17 mouse cellular contexts compared by ENCODE assay signal in genomic region chr11:78347908-78348307, GRCm38 (mm10). TPM values are rescaled to one million over a fixed set of nuclear protein-coding genes. Genes with fewer than 3 reads are reported as not detected.
DNase-seq lines count a peak whose midpoint lies in the region; TF ChIP-seq lines count a peak whose summit lies in the region.
"Had no signal": no experiment of that assay in that cellular context is flagged by ENCODE, and none has a peak within 500 bp of the region (broad histone marks: within the 10 kb centered on the region; RNA-seq: fewer than 3 reads in every experiment).

No protein-coding gene starts in this region.

- H3K36me3 ChIP-seq in spleen, adult 2 months (ENCODE audit: control insufficient read depth, insufficient read depth, low read length): no peaks in the 10 kb centered on the region
- H3K36me3 ChIP-seq in splenic B cell, adult 2 months (ENCODE audit: control insufficient read depth, insufficient read depth, low read length, poor library complexity, severe bottlenecking): peaks cover 4% of the 10 kb centered on the region; the same call in 1 of the 2 replicates
- H3K36me3 ChIP-seq in thymus, adult 2 months (ENCODE audit: control insufficient read depth, insufficient read depth, low read length): no peaks in the 10 kb centered on the region

- 76% methylated on average over 9 of the region's 9 CpGs for WGBS in spleen, adult 2 months
- WGBS in bone marrow, adult 2 months: 46% methylated on average over 9 of the region's 9 CpGs
- 86% methylated on average over 9 of the region's 9 CpGs for WGBS in thymus, adult 2 months

- no peak overlapping the region for H3K4me3 ChIP-seq in spleen, adult 2 months (ENCODE audit: extremely low read depth, insufficient read depth, insufficient read length)
- peak overlapping the region; percentile 30 for H3K4me3 ChIP-seq in bone marrow, adult 2 months (replicated peaks; ENCODE audit: control insufficient read depth, low read depth, low read length)
- H3K4me3 ChIP-seq in thymus, adult 2 months (ENCODE audit: control insufficient read depth, insufficient read depth, low read length): no peak overlapping the region
- H3K4me3 ChIP-seq: erythroblast, embryonic 14.5 days; hindbrain, embryonic 15.5 days; lung, embryonic 15.5 days had no signal

- TF ChIP-seq CTCF in spleen, adult 2 months (IDR thresholded peaks at IDR 0.05; ENCODE audit: extremely low read depth, insufficient read depth, insufficient read length, insufficient replicate concordance): no peak
- TF ChIP-seq CTCF in bone marrow, adult 2 months (IDR thresholded peaks at IDR 0.05; ENCODE audit: control insufficient read depth, insufficient read depth, low read length): no peak
- no peak for TF ChIP-seq CTCF in thymus, adult 2 months (IDR thresholded peaks at IDR 0.05; ENCODE audit: borderline replicate concordance, control insufficient read depth, extremely low read depth, insufficient read depth, low read length, poor library complexity)

- H3K27ac ChIP-seq in spleen, adult 2 months (ENCODE audit: insufficient read depth, low read length): 0 out of 2 replicates have a peak overlapping the region, but pooled peaks have one; percentile 51
- H3K27ac ChIP-seq in bone marrow, adult 2 months (ENCODE audit: control insufficient read depth, insufficient read depth, low read depth, low read length, poor library complexity): peak overlapping the region; percentile 68
- no peak overlapping the region for H3K27ac ChIP-seq in thymus, adult 2 months (ENCODE audit: control insufficient read depth, insufficient read depth, low read length)
- H3K27ac ChIP-seq: hindbrain, embryonic 15.5 days; lung, embryonic 15.5 days had no signal

- peaks cover 53% of the 10 kb centered on the region for H3K4me1 ChIP-seq in spleen, adult 2 months (ENCODE audit: control insufficient read depth, insufficient read depth, insufficient read length)
- peaks cover 8% of the 10 kb centered on the region for H3K4me1 ChIP-seq in bone marrow, adult 2 months (ENCODE audit: control insufficient read depth, insufficient read depth, low read length)
- H3K4me1 ChIP-seq in thymus, adult 2 months (replicated peaks; ENCODE audit: control insufficient read depth, insufficient read depth, low read length): peaks cover 29% of the 10 kb centered on the region

- no peak for DNase-seq in spleen, adult 2 months (ENCODE audit: low read depth in 1 of 2, low spot score in 2 of 2)
- DNase-seq in spleen, postnatal 14 days (ENCODE audit: low spot score in 2 of 2): no peak
- DNase-seq in lung, postnatal 14 days: peak; percentile 46
- DNase-seq in splenic B cell, adult 2 months (ENCODE audit: low read depth, low spot score): peak; percentile 51
- no peak for DNase-seq in layer of hippocampus, adult 18-20 months (ENCODE audit: low spot score in 2 of 2)
- no peak for DNase-seq in left cerebral cortex, adult 9 months (ENCODE audit: low spot score in 2 of 2)
- DNase-seq in thymus, adult 2 months: no peak

- no peaks in the 10 kb centered on the region for H3K27me3 ChIP-seq in spleen, adult 2 months (ENCODE audit: control insufficient read depth, insufficient read depth, low read length)
- no peaks in the 10 kb centered on the region for H3K27me3 ChIP-seq in splenic B cell, adult 2 months (ENCODE audit: control insufficient read depth, insufficient read depth, low read length, poor library complexity, severe bottlenecking)
- no peaks in the 10 kb centered on the region for H3K27me3 ChIP-seq in thymus, adult 2 months (ENCODE audit: control insufficient read depth, insufficient read depth, low read length)
- H3K27me3 ChIP-seq: hindbrain, embryonic 15.5 days; lung, embryonic 15.5 days had no signal

- no peak for TF ChIP-seq POLR2A in spleen, adult 2 months (IDR thresholded peaks at IDR 0.05; ENCODE audit: low read depth, low read length)
- TF ChIP-seq POLR2A in bone marrow, adult 2 months (IDR thresholded peaks at IDR 0.05; ENCODE audit: borderline replicate concordance, control insufficient read depth, low read depth, low read length): no peak
- TF ChIP-seq POLR2A in thymus, adult 2 months (IDR thresholded peaks at IDR 0.05; ENCODE audit: control insufficient read depth, extremely low read depth, insufficient read depth, low read length, poor library complexity): no peak

RNA-seq across cellular contexts. Expression of gene Unc119, which starts 4.6 kb away (rescaled TPM):
- 66.6 and 81.6 TPM in 2 replicates for polyA plus RNA-seq in spleen, adult 2 months (2012; rRNA removed)
- polyA plus RNA-seq in bone marrow, adult 2 months (2011; ENCODE audit: insufficient read depth, insufficient read length, low replicate concordance, missing spikeins): 35.6 and 71.9 TPM in 2 replicates
- total RNA-seq in layer of hippocampus, adult 18-20 months (2021): 10 to 100 TPM; 33.0 to 33.5 TPM
- 31.1 and 42.0 TPM in 2 replicates for polyA plus RNA-seq in thymus, adult 2 months (2012; rRNA removed)

RNA-seq across cellular contexts. Expression of gene Pigs, which starts 19.7 kb away (rescaled TPM):
- polyA plus RNA-seq in spleen, adult 2 months (2012; rRNA removed): 66.7 and 81.9 TPM in 2 replicates
- polyA plus RNA-seq in bone marrow, adult 2 months (2011; ENCODE audit: insufficient read depth, insufficient read length, low replicate concordance, missing spikeins): 7.3 and 16.7 TPM in 2 replicates
- total RNA-seq in layer of hippocampus, adult 18-20 months (2021): 10 to 100 TPM; 59.0 to 62.0 TPM
- 88.3 and 95.0 TPM in 2 replicates for polyA plus RNA-seq in thymus, adult 2 months (2012; rRNA removed)

RNA-seq across cellular contexts. Expression of gene Aldoc, which starts 25.1 kb away (rescaled TPM):
- 3.6 and 4.4 TPM in 2 replicates for polyA plus RNA-seq in spleen, adult 2 months (2012; rRNA removed)
- polyA plus RNA-seq in bone marrow, adult 2 months (2011; ENCODE audit: insufficient read depth, insufficient read length, low replicate concordance, missing spikeins): 2.9 and 8.4 TPM in 2 replicates
- 100 to 1,000 TPM; 856 to 892 TPM for total RNA-seq in layer of hippocampus, adult 18-20 months (2021)
- polyA plus RNA-seq in thymus, adult 2 months (2012; rRNA removed): 2.4 and 3.0 TPM in 2 replicates

RNA-seq across cellular contexts. Expression of gene Foxn1, which starts 38.5 kb away (rescaled TPM):
- not detected in 2 replicates for polyA plus RNA-seq in spleen, adult 2 months (2012; rRNA removed)
- not detected in 2 replicates for polyA plus RNA-seq in bone marrow, adult 2 months (2011; ENCODE audit: insufficient read depth, insufficient read length, low replicate concordance, missing spikeins)
- total RNA-seq in layer of hippocampus, adult 18-20 months (2021): not detected
- 27.0 and 31.3 TPM in 2 replicates for polyA plus RNA-seq in thymus, adult 2 months (2012; rRNA removed)
- total RNA-seq: forebrain, postnatal 0 days; gastrocnemius, postnatal 4 days; left cerebral cortex, postnatal 14 days had no signal
- polyA plus RNA-seq: erythroblast, embryonic 14.5 days; forebrain, postnatal 0 days; heart, embryonic 14.5 days; hindbrain, embryonic 15.5 days; midbrain, embryonic 14.5 days; neural tube, embryonic 11.5 days had no signal

RNA-seq across cellular contexts. Expression of gene Spag5, which starts 46.6 kb away (rescaled TPM):
- polyA plus RNA-seq in spleen, adult 2 months (2012; rRNA removed): 7.2 and 10.2 TPM in 2 replicates
- 70.4 and 91.6 TPM in 2 replicates for polyA plus RNA-seq in bone marrow, adult 2 months (2011; ENCODE audit: insufficient read depth, insufficient read length, low replicate concordance, missing spikeins)
- 1 to 10 TPM; 5.7 to 7.1 TPM for total RNA-seq in layer of hippocampus, adult 18-20 months (2021)
- 46.1 and 52.7 TPM in 2 replicates for polyA plus RNA-seq in thymus, adult 2 months (2012; rRNA removed)

Comparison
In these comparisons a context has a peak if more than half of its experiments do, and no peak if none do; other contexts are left out.
1. DNase-seq: peak in lung, postnatal 14 days (single experiment) and splenic B cell, adult 2 months (single experiment); none in spleen, adult 2 months (0 of 2), spleen, postnatal 14 days (0 of 2), layer of hippocampus, adult 18-20 months (0 of 2), left cerebral cortex, adult 9 months (0 of 2) and thymus, adult 2 months (single experiment).